Mouse (Mus musculus) midbrain, embryonic 16.5 days (tissue): Measurements from ENCODE around the gene Nav2. TPM values are rescaled to one million over a fixed set of nuclear protein-coding genes. Genes with fewer than 3 reads are reported as not detected.

Source experiments
- ATAC-seq: fragments of 200-750 bp; cut with Nextera tagmentation; 2 replicates; pipeline ENCODE4 v1.8.0; 2017; ENCODE audit warnings: moderate TSS enrichment
- H3K27ac ChIP-seq: fragments of 300-500 bp; sonication (generic); 2 replicates; pipeline ENCODE4 v1.5.1; 2014; ENCODE audit warnings: mild to moderate bottlenecking, low read length, mixed read lengths
- H3K27me3 ChIP-seq: fragments of 300-500 bp; sonication (generic); 2 replicates; pipeline ENCODE4 v1.6.1; 2014; ENCODE audit warnings: low read depth, low read length, mixed read lengths; ENCODE audit not compliant: control insufficient read depth, insufficient read depth
- H3K36me3 ChIP-seq: fragments of 300-500 bp; sonication (generic); 2 replicates; pipeline ENCODE4 v1.6.1; 2014; ENCODE audit warnings: mild to moderate bottlenecking, low read length, moderate library complexity, mixed read lengths; ENCODE audit not compliant: control insufficient read depth, insufficient read depth
- H3K4me1 ChIP-seq: fragments of 300-500 bp; sonication (generic); 2 replicates; pipeline ENCODE4 v1.6.1; 2014; ENCODE audit warnings: mild to moderate bottlenecking, low read length, mixed read lengths; ENCODE audit not compliant: control insufficient read depth, insufficient read depth
- H3K4me2 ChIP-seq: fragments of 300-500 bp; sonication (generic); 2 replicates; pipeline ENCODE4 v1.6.1; 2014; ENCODE audit warnings: mild to moderate bottlenecking, low read length, mixed read lengths
- H3K4me3 ChIP-seq: fragments of 300-500 bp; sonication (generic); 2 replicates; pipeline ENCODE4 v1.5.1; 2014; ENCODE audit warnings: low read depth, mild to moderate bottlenecking, low read length, moderate library complexity, mixed read lengths
- H3K9ac ChIP-seq: fragments of 300-500 bp; sonication (generic); 2 replicates; pipeline ENCODE4 v1.6.1; 2014; ENCODE audit warnings: low read depth, low read length, mixed read lengths
- H3K9me3 ChIP-seq: fragments of 300-500 bp; sonication (generic); replicated peaks from 2 replicates; pipeline ENCODE4 v1.6.1; 2014; ENCODE audit warnings: mild to moderate bottlenecking, low read length, mixed read lengths; ENCODE audit not compliant: control insufficient read depth, poor library complexity, severe bottlenecking
- WGBS: fragments of 180-500 bp; shearing (Covaris S2); extraction: QIAGEN DNeasy Blood & Tissue Kit; methylation state at CpG from one replicate; pipeline ENCODE4 v1.1.7; 2014; 5-methylcytosine and 5-hydroxymethylcytosine counted together
- polyA plus RNA-seq: library from polyadenylated mRNA; unstranded; fragments of >200 nt; fragmentation: Nextera tagmentation; extraction: Ambion mirVana; gene quantifications from 2 replicates; pipeline ENCODE4 v1.2.1, GENCODE M21; 2015

Nav2 gene
- polyA plus RNA-seq, 1 experiment from 2014 or later = 21.5 TPM

DNA sequence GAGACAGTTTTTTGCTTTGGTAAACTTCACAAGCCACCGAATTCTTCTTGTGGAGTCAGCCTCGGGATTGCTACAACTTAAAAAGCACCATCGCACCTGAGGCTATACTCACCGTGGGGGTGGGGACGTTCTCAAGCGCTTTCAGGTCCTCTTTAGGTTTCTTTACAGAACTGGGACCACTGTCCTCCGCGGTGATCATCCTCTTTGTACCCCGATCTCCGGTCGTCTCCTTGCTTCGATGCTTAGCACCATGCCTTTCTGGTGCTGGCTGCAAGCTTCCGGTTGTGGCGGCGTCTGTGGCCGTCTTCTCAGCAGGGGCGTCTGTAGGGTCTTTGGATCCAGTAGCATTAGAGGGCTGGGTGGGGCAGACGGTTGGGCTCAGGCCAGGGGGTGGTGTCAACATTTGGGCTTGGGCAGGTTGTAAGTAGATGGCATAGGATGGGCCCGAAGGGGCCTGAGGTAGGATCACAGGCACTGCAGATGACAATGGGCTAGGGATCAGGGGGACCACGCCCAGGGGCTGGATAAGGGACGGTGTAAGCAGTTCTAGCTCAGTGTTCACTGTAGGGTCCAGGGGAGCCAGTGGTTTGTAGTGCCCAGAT lies 37.8 kb upstream of the Nav2 start:
- no peaks in the 10 kb centered on the region for H3K27me3 ChIP-seq
- no peak overlapping the region for H3K27ac ChIP-seq
- peaks cover 2% of the 10 kb centered on the region; the same call in 1 of the 2 replicates for H3K4me1 ChIP-seq
- H3K4me2 ChIP-seq = no peak overlapping the region
- no peak for ATAC-seq
- no peaks in the 10 kb centered on the region for H3K9me3 ChIP-seq
- no peak overlapping the region for H3K9ac ChIP-seq
- 95% methylated on average over 21 of the region's 21 CpGs for WGBS
- no peaks in the 10 kb centered on the region for H3K36me3 ChIP-seq
- H3K4me3 ChIP-seq = no peak overlapping the region

DNA sequence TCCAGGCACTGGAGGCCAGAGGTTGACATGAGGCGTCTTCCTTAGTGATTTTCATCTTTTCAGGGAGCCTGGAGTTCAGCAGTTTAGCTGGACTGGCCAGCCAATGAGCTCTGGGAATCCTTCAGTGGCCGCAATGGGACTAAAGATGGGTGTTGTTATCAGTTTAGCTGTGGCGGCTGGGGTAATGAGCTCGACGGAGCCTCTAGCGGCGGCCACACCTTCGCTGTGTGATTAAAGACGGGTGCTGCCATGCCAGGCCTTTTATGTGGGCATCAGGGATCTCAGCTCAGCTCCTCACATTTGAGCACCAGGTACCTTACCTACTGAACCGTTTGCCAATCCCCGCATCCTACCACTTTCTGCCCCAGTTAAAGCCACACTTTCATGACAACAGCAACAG lies 37.2 kb upstream of the Nav2 start:
- Histone ChIP-seq H3K4me3 (no peak overlapping the region), H3K4me2 (no peak overlapping the region), H3K4me1 (peaks cover 2% of the 10 kb centered on the region; the same call in 1 of the 2 replicates), H3K9me3 (no peaks in the 10 kb centered on the region), H3K36me3 (no peaks in the 10 kb centered on the region), H3K9ac (no peak overlapping the region), H3K27me3 (no peaks in the 10 kb centered on the region), H3K27ac (no peak overlapping the region)
- ATAC-seq = no peak
- 93% methylated on average over 11 of the region's 11 CpGs for WGBS

DNA sequence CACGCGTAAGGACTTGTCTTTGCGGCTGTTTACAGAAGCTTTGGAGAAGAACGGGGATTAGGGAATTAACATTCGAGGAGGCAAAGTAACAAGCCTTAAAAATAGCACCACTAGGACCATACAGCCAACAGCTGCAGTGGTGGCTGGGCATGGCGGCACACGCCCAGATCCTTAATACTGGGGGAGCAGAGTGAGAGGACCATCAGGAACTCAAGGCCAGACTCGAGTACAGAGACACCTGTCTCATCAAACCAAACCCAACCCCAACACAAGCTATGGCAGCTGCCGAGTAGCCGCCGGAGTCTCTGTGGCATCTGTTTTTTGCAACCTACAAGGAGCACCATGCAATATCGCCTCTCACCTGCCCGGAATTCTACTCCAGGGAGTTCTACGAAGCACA lies 33.4 kb upstream of the Nav2 start:
- Histone ChIP-seq H3K36me3 (no peaks in the 10 kb centered on the region), H3K27ac (no peak overlapping the region), H3K9ac (no peak overlapping the region), H3K27me3 (no peaks in the 10 kb centered on the region), H3K4me3 (no peak overlapping the region), H3K4me2 (no peak overlapping the region), H3K9me3 (no peaks in the 10 kb centered on the region), H3K4me1 (no peaks in the 10 kb centered on the region)
- no peak for ATAC-seq
- WGBS = 92% methylated on average over 14 of the region's 14 CpGs

DNA sequence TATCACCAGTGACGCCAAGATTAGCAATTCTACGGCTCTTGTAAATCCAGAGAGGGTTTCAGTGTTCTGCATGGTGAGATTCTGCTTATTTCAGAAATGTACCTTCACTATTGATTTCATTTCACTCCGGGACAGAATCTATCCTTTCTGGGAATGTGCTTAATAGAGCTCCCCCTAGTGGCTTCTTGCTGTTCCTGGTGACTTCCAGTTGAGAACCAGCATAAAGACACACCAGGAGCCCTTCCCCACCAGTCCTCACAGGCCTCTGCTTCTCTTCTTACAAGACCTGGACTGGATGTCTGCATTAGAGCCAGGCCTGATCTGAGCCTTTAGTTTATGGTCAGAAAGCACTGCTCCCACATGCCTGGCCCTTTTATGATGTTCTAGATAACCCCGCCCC lies 32.0 kb upstream of the Nav2 start:
- H3K9me3 ChIP-seq = no peaks in the 10 kb centered on the region
- H3K4me2 ChIP-seq = no peak overlapping the region
- peaks cover 3% of the 10 kb centered on the region for H3K4me1 ChIP-seq
- no peaks in the 10 kb centered on the region; the same call in 1 of the 2 replicates for H3K27me3 ChIP-seq
- WGBS = 69% methylated on average over 4 of the region's 4 CpGs
- no peak for ATAC-seq
- H3K4me3 ChIP-seq = no peak overlapping the region
- H3K36me3 ChIP-seq = no peaks in the 10 kb centered on the region
- H3K27ac ChIP-seq = no peak overlapping the region
- H3K9ac ChIP-seq = no peak overlapping the region

DNA sequence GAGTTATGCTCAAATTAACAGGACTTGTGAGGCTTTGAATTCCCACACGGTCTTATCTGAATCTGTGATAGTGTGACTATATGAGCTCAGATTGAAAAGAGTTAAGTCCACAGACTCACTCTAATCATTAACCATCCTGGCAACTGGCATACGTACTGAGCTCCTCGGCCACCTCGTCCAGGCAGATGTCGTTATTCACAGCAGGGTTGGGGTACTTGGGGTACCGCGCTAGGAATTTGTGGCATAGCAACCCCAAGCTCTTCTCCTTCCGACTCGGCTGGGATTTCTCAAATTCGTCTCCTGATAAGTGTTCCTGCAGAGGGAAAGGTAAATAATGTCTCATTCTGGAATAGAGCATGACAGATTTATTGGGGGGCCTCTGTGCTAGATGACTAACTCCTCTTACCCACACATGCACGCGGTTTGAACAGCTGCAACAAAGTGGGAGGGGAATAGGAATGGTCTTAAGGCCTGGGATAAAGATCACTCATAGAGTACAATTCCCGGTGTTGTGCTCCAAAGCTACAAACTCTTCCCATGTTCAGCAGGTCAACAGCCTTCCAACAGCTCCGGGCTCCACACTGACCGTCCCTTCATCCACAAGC lies 30.6 kb upstream of the Nav2 start:
- H3K36me3 ChIP-seq = no peaks in the 10 kb centered on the region
- H3K27me3 ChIP-seq = peaks cover 11% of the 10 kb centered on the region
- H3K4me1 ChIP-seq = peaks cover 9% of the 10 kb centered on the region
- H3K9me3 ChIP-seq = no peaks in the 10 kb centered on the region
- no peak for ATAC-seq
- no peak overlapping the region for H3K4me2 ChIP-seq
- H3K9ac ChIP-seq = no peak overlapping the region
- 94% methylated on average over 15 of the region's 15 CpGs for WGBS
- no peak overlapping the region for H3K27ac ChIP-seq
- no peak overlapping the region for H3K4me3 ChIP-seq

DNA sequence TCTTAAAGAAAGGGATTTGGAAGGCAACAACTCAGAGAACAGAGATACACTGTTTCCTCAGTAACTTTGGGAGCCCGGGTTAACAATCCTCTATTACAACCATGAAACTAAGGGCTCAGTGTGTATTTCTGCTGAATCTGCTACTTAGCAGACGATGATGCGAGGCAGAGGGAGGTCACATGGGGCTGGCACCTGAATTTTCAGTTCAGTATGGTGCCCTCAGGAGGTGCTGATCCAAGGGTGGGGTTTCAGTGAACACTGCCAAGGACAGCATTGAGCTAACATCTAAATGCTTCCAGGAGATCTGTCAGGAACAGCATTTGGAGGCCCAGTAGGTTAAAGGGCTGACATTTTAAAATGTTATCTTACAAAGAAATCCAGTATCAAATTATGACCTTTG lies 28.9 kb upstream of the Nav2 start:
- ATAC-seq = no peak
- WGBS = 55% methylated on average over 3 of the region's 3 CpGs
- Histone ChIP-seq H3K36me3 (no peaks in the 10 kb centered on the region), H3K4me1 (peaks cover 9% of the 10 kb centered on the region), H3K27me3 (peaks cover 24% of the 10 kb centered on the region), H3K4me2 (no peak overlapping the region), H3K9me3 (no peaks in the 10 kb centered on the region), H3K27ac (no peak overlapping the region), H3K4me3 (no peak overlapping the region), H3K9ac (no peak overlapping the region)

GRCm38 (mm10) chr7:48880591-48881481 lies 27.7 kb upstream of the Nav2 start:
- WGBS = under 1% methylated on average over 55 of the region's 77 CpGs
- H3K9ac ChIP-seq = peak overlapping the region; percentile 52; the same call in 1 of the 2 replicates
- no peaks in the 10 kb centered on the region for H3K36me3 ChIP-seq
- H3K27me3 ChIP-seq = peaks cover 26% of the 10 kb centered on the region
- H3K4me1 ChIP-seq = peaks cover 9% of the 10 kb centered on the region
- no peaks in the 10 kb centered on the region for H3K9me3 ChIP-seq
- H3K4me2 ChIP-seq = peak overlapping the region; percentile 100
- peak; percentile 99 for ATAC-seq
- H3K27ac ChIP-seq = no peak overlapping the region
- H3K4me3 ChIP-seq = peak overlapping the region; percentile 70

DNA sequence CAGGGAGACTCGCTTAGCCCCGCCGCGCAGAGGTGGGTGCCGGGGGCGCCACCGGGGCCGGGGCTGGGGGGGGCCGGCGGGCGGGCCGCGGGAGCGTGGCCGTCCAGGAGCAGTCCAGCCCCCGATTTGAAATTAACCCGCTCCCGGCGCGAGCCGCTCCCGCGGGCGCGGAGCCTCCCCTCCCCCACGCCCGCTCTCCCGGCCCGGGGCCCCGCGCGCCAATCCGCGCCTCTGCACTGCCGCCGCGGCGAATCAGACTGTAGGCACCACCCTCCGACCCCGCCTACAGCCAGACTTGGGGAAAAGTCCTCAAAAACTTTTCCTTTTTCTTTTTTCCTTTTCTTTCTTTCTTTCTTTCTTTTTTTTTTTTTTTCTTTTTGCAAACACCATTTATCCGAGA lies 27.0 kb upstream of the Nav2 start, which contains the start of gene E2f8:
Gene E2f8 (minus strand): TSS at position 111 of the 400 bp plus-strand sequence.
- H3K4me3 ChIP-seq = peak within 1 kb of the TSS; percentile 70
- under 1% methylated on average over 32 of the region's 41 CpGs for WGBS
- no peaks in the 10 kb centered on the region for H3K9me3 ChIP-seq
- peak within 1 kb of the TSS; percentile 100 for H3K4me2 ChIP-seq
- ATAC-seq = peak; percentile 66
- no peaks in the 10 kb centered on the region for H3K36me3 ChIP-seq
- no peak within 1 kb of the TSS for H3K27ac ChIP-seq
- peaks cover 26% of the 10 kb centered on the region for H3K27me3 ChIP-seq
- peak within 1 kb of the TSS; percentile 52; the same call in 1 of the 2 replicates for H3K9ac ChIP-seq
- H3K4me1 ChIP-seq = peaks cover 9% of the 10 kb centered on the region
